Mouse (Mus musculus) myocyte (in vitro differentiated cells): ENCODE measurements around the gene Slc10a6. TPM values are rescaled to one million over a fixed set of nuclear protein-coding genes. Genes with fewer than 3 reads are reported as not detected.

Experiments
- H3K27me3 ChIP-seq: one replicate; pipeline ENCODE4 v1.6.1; 2011; ENCODE audit not compliant: control insufficient read depth, insufficient read depth, insufficient read length
- H3K36me3 ChIP-seq: one replicate; pipeline ENCODE4 v1.6.1; 2011; ENCODE audit not compliant: control insufficient read depth, insufficient read depth
- H3K4me2 ChIP-seq: one replicate; pipeline ENCODE4 v1.6.1; 2011; ENCODE audit warnings: low read depth, control low read depth
- H3K4me3 ChIP-seq: one replicate; pipeline ENCODE4 v1.5.1; 2011; ENCODE audit warnings: mild to moderate bottlenecking, control low read depth, moderate library complexity
- H3K79me2 ChIP-seq: one replicate; pipeline ENCODE4 v1.6.1; 2011; ENCODE audit not compliant: control insufficient read depth, insufficient read depth
- H3ac ChIP-seq: one replicate; pipeline ENCODE4 v1.6.1; 2011; ENCODE audit not compliant: control insufficient read depth, insufficient read length
- CEBPB ChIP-seq: IDR thresholded peaks from 2 replicates; pipeline ENCODE4 v1.6.1; 2011; ENCODE audit warnings: mild to moderate bottlenecking, moderate library complexity; ENCODE audit not compliant: poor library complexity, insufficient read depth, severe bottlenecking
- E2F4 ChIP-seq: IDR thresholded peaks from one replicate; pipeline ENCODE4 v1.6.1; 2011; ENCODE audit warnings: mild to moderate bottlenecking, control low read depth, moderate library complexity; ENCODE audit not compliant: insufficient read depth
- MAX ChIP-seq: IDR thresholded peaks from one replicate; pipeline ENCODE4 v1.6.1; 2011; ENCODE audit warnings: low read depth, mild to moderate bottlenecking, control low read depth
- MYOD1 ChIP-seq, 3 experiments: IDR thresholded peaks; one replicate each; pipeline ENCODE4 v1.6.1; 2011; ENCODE audit warnings: control low read depth in 2 of 3, low read depth in 2 of 3, mild to moderate bottlenecking in 2 of 3, moderate library complexity in 1 of 3; ENCODE audit not compliant: insufficient read length in 2 of 3, control insufficient read depth in 1 of 3
- MYOG ChIP-seq, 3 experiments: IDR thresholded peaks; one replicate each; pipeline ENCODE4 v1.6.1; 2011; ENCODE audit warnings: control low read depth in 2 of 3, low read depth in 2 of 3, mild to moderate bottlenecking in 2 of 3; ENCODE audit not compliant: insufficient read length in 2 of 3, control insufficient read depth in 1 of 3, insufficient read depth in 1 of 3
- POLR2A ChIP-seq: IDR thresholded peaks from one replicate; pipeline ENCODE4 v1.6.1; 2011; ENCODE audit warnings: low read depth, mild to moderate bottlenecking, control low read depth, moderate library complexity; ENCODE audit not compliant: insufficient read length
- POLR2AphosphoS2 ChIP-seq: IDR thresholded peaks from one replicate; pipeline ENCODE4 v1.6.1; 2011; ENCODE audit warnings: low read depth, control low read depth; ENCODE audit not compliant: insufficient read length
- REST ChIP-seq: IDR thresholded peaks from one replicate; pipeline ENCODE4 v1.6.1; 2011; ENCODE audit warnings: mild to moderate bottlenecking, control low read depth, moderate library complexity; ENCODE audit not compliant: insufficient read depth, insufficient read length
- SRF ChIP-seq: IDR thresholded peaks from one replicate; pipeline ENCODE4 v1.6.1; 2011; ENCODE audit warnings: low read depth; ENCODE audit not compliant: control insufficient read depth, insufficient read length
- TCF12 ChIP-seq: IDR thresholded peaks from one replicate; pipeline ENCODE4 v1.6.1; 2011; ENCODE audit warnings: mild to moderate bottlenecking, control low read depth; ENCODE audit not compliant: poor library complexity, insufficient read depth, severe bottlenecking
- TCF3 ChIP-seq: IDR thresholded peaks from one replicate; pipeline ENCODE4 v1.6.1; 2011; ENCODE audit warnings: low read depth, control low read depth; ENCODE audit not compliant: insufficient read length
- USF1 ChIP-seq: IDR thresholded peaks from one replicate; pipeline ENCODE4 v1.6.1; 2011; ENCODE audit warnings: low read depth, mild to moderate bottlenecking, control low read depth, moderate library complexity
- polyA plus RNA-seq: library from polyadenylated mRNA; unstranded; fragments of >200 nt; fragmentation: generic; extraction: Trizol; gene quantifications from one replicate; pipeline ENCODE4 v1.2.1, GENCODE M21; 2012; ENCODE audit warnings: missing spikeins

The Slc10a6 gene
- 0.04 TPM for polyA plus RNA-seq

GRCm38 (mm10) chr5:103629111-103629764, at the start of gene Slc10a6:
TSS of gene Slc10a6 (minus strand) at chr5:103629403.
- H3K27me3 ChIP-seq: no peaks in the 10 kb centered on the region
- H3K36me3 ChIP-seq: no peaks in the 10 kb centered on the region
- no peak for TF ChIP-seq E2F4
- peak; percentile 12 for TF ChIP-seq SRF
- peak; percentile 28 for TF ChIP-seq USF1
- H3K4me3 ChIP-seq: no peak within 1 kb of the TSS
- no peak within 1 kb of the TSS for H3ac ChIP-seq
- peak within 1 kb of the TSS; percentile 47 for H3K4me2 ChIP-seq
- no peaks in the 10 kb centered on the region for H3K79me2 ChIP-seq

GRCm38 (mm10) chr5:103678974-103679373, 49.8 kb upstream of the Slc10a6 start:
- no peak overlapping the region for H3K4me3 ChIP-seq
- no peak overlapping the region for H3ac ChIP-seq
- no peaks in the 10 kb centered on the region for H3K36me3 ChIP-seq
- no peak for TF ChIP-seq MAX
- no peak for TF ChIP-seq SRF
- no peak for TF ChIP-seq TCF12
- TF ChIP-seq REST: no peak
- no peak for TF ChIP-seq MYOD1 (IDR thresholded peaks at IDR 0.05; ENCODE audit: control insufficient read depth in 1 of 3, insufficient read length in 2 of 3, low read depth in 2 of 3)
- no peak for TF ChIP-seq CEBPB
- no peak for TF ChIP-seq USF1
- no peak for TF ChIP-seq MYOG (IDR thresholded peaks at IDR 0.05; ENCODE audit: control insufficient read depth in 1 of 3, insufficient read depth in 1 of 3, insufficient read length in 2 of 3, low read depth in 2 of 3)
- H3K27me3 ChIP-seq: peaks cover under 1% of the 10 kb centered on the region
- no peaks in the 10 kb centered on the region for H3K79me2 ChIP-seq
- H3K4me2 ChIP-seq: no peak overlapping the region

GRCm38 (mm10) chr5:103677894-103678293, 48.7 kb upstream of the Slc10a6 start:
- H3K36me3 ChIP-seq: no peaks in the 10 kb centered on the region
- no peak for TF ChIP-seq MYOG (IDR thresholded peaks at IDR 0.05; ENCODE audit: control insufficient read depth in 1 of 3, insufficient read depth in 1 of 3, insufficient read length in 2 of 3, low read depth in 2 of 3)
- no peak for TF ChIP-seq TCF3
- TF ChIP-seq SRF: no peak
- no peak for TF ChIP-seq USF1
- no peak for TF ChIP-seq REST
- no peak for TF ChIP-seq TCF12
- TF ChIP-seq MYOD1 (IDR thresholded peaks at IDR 0.05; ENCODE audit: control insufficient read depth in 1 of 3, insufficient read length in 2 of 3, low read depth in 2 of 3): no peak
- no peak for TF ChIP-seq CEBPB
- TF ChIP-seq MAX: no peak
- no peak for TF ChIP-seq POLR2A
- no peak for TF ChIP-seq POLR2AphosphoS2
- TF ChIP-seq E2F4: no peak
- no peak overlapping the region for H3ac ChIP-seq
- no peak overlapping the region for H3K4me2 ChIP-seq
- H3K79me2 ChIP-seq: no peaks in the 10 kb centered on the region
- H3K27me3 ChIP-seq: peaks cover 5% of the 10 kb centered on the region
- H3K4me3 ChIP-seq: no peak overlapping the region

- peaks cover 5% of the 10 kb centered on the region for H3K27me3 ChIP-seq
Measured at GRCm38 (mm10) chr5:103676289-103676881, 47.2 kb upstream of the Slc10a6 start.

GRCm38 (mm10) chr5:103674482-103674881, 45.3 kb upstream of the Slc10a6 start:
- H3K4me3 ChIP-seq: no peak overlapping the region
- H3K4me2 ChIP-seq: no peak overlapping the region
- peaks cover 5% of the 10 kb centered on the region for H3K27me3 ChIP-seq
- no peak overlapping the region for H3ac ChIP-seq
- TF ChIP-seq REST (no peak), POLR2A (no peak), MYOD1 (IDR thresholded peaks at IDR 0.05; ENCODE audit: control insufficient read depth in 1 of 3, insufficient read length in 2 of 3, low read depth in 2 of 3) (no peak), TCF3 (no peak), E2F4 (no peak), USF1 (no peak), MAX (no peak), SRF (no peak), MYOG (IDR thresholded peaks at IDR 0.05; ENCODE audit: control insufficient read depth in 1 of 3, insufficient read depth in 1 of 3, insufficient read length in 2 of 3, low read depth in 2 of 3) (no peak), CEBPB (no peak), POLR2AphosphoS2 (no peak), TCF12 (no peak)
- H3K79me2 ChIP-seq: no peaks in the 10 kb centered on the region
- no peaks in the 10 kb centered on the region for H3K36me3 ChIP-seq

More at GRCm38 (mm10) chr5:103676289-103676881, 47.2 kb upstream of the Slc10a6 start:
- no peak for TF ChIP-seq MAX
- no peak for TF ChIP-seq POLR2A
- TF ChIP-seq CEBPB: no peak
- no peak for TF ChIP-seq SRF
- TF ChIP-seq MYOD1 (IDR thresholded peaks at IDR 0.05; ENCODE audit: control insufficient read depth in 1 of 3, insufficient read length in 2 of 3, low read depth in 2 of 3): no peak
- no peak for TF ChIP-seq USF1
- no peak overlapping the region for H3K4me3 ChIP-seq
- H3ac ChIP-seq: no peak overlapping the region
- H3K4me2 ChIP-seq: no peak overlapping the region
- H3K36me3 ChIP-seq: no peaks in the 10 kb centered on the region
- no peaks in the 10 kb centered on the region for H3K79me2 ChIP-seq
